Mouse (Mus musculus): ENCODE measurements around the gene Spg7.

GRCm38 (mm10) chr8:123132953-123133352, 70.2 kb downstream of the Spg7 start:
- TF ChIP-seq CTCF (IDR thresholded peaks at IDR 0.05; ENCODE audit: insufficient read depth, low read depth, low read length): no peak
- TF ChIP-seq POLR2A (IDR thresholded peaks at IDR 0.05; ENCODE audit: insufficient read depth, low read depth, low read length): no peak

Data from olfactory bulb, adult 2 months (tissue).